Mouse (Mus musculus) kidney, postnatal 36 days (tissue): ENCODE data around the gene Trim42.

Experiments
- DNase-seq, 2 experiments: peaks; one replicate each; pipeline ENCODE4 v3.0.0; 2021 to 2022; ENCODE audit warnings: mixed read lengths in 2 of 2

Trim42 gene

DNA sequence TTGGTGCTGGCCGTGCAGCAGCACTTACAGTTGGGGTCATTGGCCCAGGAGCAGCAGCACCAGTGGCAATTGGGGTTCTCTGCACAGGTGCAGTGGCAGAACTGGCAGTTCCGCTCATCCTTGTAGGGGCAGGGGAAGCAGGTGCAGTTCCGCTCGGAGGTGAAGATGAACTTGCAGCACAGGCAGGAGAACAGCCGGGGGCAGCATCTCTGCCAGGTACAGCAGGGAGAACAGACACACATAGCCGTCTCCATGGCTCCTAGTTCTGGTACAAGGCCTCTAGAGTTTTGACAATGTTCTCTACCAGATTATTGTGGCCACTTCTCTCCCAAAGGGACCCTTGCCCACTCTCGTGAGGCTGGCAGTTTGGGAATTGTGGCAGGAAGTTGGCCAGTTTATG, at the start of gene Trim42:
Gene Trim42, minus strand, starts transcription at position 368 of the 400 bp plus-strand sequence.
- DNase-seq, result no peak

- no peak for DNase-seq
Observed at GRCm38 (mm10) chr9:97414876-97415668, 45.3 kb upstream of the Trim42 start.

GRCm38 (mm10) chr9:97408142-97408541, 38.4 kb upstream of the Trim42 start:
- DNase-seq, result no peak

DNA sequence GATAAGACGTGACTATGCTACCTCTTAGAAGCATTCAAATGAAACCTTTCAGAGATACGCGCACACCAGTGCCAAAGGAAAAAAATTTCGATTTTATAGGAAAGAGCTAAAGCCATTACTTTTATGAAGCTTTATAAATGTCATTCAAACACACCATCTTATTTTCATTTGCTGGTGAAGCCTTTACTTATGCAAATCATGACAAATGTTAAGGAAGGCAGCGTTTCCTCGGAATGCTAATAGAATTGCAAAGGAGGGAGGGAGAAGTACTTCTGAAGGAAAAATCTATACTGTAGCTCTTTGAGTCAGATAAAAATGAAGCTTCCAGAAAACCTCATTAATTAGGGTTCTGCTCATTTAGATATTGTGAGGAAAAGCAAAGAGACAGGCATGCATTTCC, 13.3 kb downstream of the Trim42 start:
- DNase-seq, result no peak

- DNase-seq, result peak; percentile 69 to 87
Observed at GRCm38 (mm10) chr9:97344767-97345297, 24.9 kb downstream of the Trim42 start.

DNA sequence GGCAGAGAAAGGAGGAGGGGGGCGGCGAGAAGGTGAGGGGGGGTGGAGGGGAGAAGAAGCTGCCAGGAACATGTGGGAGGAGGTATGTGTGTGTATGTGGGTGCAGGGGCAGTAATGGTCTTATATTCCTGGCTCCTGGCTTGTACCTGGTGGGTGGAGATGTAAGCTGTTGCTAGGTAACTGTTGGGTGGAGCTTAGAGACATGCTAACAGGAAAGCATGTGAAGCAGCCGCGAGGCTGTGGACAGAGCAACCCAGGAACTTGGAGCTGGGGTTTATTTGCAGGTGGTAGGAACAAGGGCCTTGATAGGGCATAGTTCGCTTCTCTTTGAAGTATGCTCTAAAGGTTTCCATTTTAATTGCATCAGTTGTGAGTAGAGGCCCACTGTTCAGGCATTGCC, 28.0 kb downstream of the Trim42 start:
- no peak for DNase-seq

GRCm38 (mm10) chr9:97322846-97323245, 46.9 kb downstream of the Trim42 start:
- peak; percentile 22 to 44 for DNase-seq

- no peak for DNase-seq
Observed at GRCm38 (mm10) chr9:97322120-97322519, 47.6 kb downstream of the Trim42 start.

DNA sequence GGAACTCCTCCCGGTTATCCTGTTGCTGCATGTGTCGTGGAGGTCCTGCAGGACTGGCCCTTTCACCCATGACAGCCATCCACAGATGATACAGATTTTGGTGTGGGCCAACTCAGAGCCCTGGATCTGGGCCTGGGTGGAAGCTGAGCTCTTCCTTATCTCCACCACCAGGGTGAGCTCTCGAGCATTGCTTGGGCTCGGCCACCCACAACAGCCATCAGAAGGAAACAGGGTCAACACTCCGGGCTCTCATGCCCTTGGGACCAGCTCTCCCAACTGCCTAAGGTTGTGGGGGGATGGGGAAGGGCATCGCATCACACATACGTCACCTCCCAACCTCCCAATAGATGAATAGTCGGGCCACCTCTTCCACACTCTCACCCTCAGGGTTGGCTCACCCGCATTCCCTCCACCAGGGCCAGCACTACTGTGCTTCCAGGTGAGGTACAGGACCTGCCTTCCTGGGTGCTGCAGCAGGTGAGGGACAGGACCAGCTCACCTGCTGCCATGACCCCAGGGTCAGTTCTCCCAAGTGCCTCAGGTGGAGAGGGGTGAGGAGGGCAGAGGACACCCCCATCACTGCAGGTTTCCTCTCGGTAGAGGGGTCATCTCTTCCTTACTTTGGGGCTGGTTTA, 54.2 kb downstream of the Trim42 start:
- DNase-seq, result peak in 1 of 2 experiments; percentile 51

DNA sequence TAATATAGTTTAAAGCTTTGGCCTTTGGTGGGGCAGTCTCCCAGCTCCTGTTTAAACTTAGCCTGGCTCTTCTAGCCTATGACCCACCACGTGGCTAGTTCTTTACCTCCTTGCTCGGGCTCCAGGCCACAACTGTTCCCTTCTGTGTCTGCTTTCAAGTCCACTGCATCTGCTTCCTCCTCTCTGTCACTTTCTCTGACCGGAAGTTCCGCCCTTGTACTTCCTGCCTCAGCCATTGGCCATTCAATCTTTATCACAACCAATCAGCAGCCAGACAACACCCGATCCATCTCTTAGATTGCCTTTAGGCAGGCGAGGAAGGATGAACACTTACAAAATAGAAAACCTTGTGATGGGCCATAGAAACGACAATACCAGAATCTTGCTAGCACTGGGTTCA, 58.1 kb downstream of the Trim42 start:
- no peak for DNase-seq

DNA sequence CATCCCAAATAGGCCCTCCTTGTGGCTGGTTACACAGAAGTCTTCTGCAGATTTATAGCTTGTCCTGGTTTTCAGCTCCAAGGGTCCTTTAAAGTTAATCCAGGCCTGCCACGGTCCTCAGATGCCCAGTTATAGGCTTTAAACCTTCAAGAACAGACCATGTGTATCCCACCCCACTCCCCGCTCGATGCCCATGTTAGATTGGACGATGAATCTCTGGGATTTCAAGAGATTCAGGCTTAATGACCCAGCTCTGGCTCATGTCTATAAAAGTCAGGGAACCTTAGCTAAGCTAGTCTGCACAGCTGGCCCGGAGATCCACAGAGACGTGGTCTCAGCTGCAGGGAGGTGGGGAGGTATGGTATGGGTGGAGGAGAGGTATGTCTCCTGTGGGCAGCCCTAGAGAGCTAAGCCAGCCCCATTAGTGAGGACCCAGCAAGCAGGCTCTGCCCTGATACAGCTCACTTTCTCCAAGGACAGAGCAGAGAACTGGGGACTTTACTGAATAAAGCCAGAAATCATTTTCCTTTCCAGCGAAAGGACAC, 60.2 kb downstream of the Trim42 start:
- no peak for DNase-seq

DNA sequence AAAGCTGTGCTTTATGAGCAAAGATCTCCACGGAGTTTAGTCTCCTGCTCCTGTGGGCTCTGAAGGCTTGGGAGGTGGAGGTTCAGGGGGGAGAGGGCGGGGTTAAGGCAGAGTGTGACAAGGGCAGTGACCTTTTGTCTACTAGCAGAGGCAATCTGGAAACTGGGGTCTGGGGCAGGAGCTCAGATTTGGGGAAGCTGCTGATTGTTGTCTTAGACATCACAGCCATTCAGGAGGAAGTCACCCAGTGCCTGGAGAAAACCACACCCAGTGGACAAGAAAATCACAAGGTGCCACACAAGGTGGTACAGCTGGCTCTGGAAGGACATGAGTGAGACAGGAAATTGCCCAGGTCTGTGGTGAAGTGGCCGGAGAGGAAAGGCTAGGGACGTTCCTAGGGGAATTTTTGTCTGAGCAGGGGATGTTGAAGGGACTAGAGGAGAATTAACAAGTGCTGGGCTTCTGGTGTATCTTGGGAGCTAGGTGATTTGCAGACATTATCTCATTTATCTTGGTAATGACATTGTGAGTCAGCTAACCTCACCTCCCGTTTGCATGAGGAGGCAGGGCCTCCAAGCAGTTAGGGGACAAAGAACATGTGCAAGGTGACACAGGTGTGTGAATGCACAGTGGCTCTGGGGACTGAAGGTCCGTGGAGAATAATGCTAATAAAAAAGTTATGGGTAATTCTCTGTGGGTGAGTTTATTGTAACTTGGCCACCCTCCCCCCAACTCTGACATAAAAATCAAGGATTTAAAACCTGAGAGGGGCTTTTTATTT, 61.9 kb downstream of the Trim42 start:
- DNase-seq, result no peak
